Mouse (Mus musculus): Measurements from ENCODE around the gene Ablim2.

- TF ChIP-seq CTCF (IDR thresholded peaks at IDR 0.05; ENCODE audit: borderline replicate concordance, control insufficient read depth, extremely low read depth, insufficient read depth, low read length, poor library complexity) = no peak
- no peak for TF ChIP-seq POLR2A (IDR thresholded peaks at IDR 0.05; ENCODE audit: control insufficient read depth, extremely low read depth, insufficient read depth, low read length, poor library complexity)
These were observed 65.0 kb downstream of the Ablim2 start for GRCm38 (mm10) chr5:35822721-35823120.
